Mouse (Mus musculus): ENCODE measurements around the gene Calcrl. TPM values are rescaled to one million over a fixed set of nuclear protein-coding genes. Genes with fewer than 3 reads are reported as not detected.

Gene Calcrl
- polyA plus RNA-seq, 1 experiment from 2014 or later, result not detected

DNA sequence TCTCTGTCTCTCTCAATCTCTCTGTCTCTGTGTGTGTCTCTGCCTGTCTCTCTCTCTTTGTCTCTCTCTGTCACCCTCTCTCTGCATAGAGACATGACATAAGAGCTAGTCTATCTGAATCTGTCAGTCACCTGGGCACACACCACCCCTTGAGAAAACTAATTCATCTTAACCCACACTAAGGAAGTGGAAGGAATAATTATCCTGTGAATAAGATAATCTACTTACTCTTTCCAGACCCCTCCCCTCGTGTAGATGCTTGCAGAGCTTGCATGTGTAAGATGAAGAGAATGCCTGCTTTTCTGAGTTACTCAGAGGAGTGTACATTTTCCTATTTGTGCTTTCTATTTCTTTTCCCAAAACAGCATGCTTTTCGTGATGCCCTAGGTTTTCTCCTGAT is 81.5 kb downstream of the Calcrl start:
- TF ChIP-seq CTCF (IDR thresholded peaks at IDR 0.05), result no peak
- POLR2A ChIA-PET, result no interaction called here
- no peak for DNase-seq (ENCODE audit: low read depth, low spot score)
- ATAC-seq, result no peak
- H3K27me3 ChIP-seq, result peaks cover 24% of the 10 kb centered on the region
- CTCF ChIA-PET, result no interaction called here
- in situ Hi-C loops (cut with MboI; ENCODE audit: low pct_unique_long_range_greater_than_20kb), result no loop called here

DNA sequence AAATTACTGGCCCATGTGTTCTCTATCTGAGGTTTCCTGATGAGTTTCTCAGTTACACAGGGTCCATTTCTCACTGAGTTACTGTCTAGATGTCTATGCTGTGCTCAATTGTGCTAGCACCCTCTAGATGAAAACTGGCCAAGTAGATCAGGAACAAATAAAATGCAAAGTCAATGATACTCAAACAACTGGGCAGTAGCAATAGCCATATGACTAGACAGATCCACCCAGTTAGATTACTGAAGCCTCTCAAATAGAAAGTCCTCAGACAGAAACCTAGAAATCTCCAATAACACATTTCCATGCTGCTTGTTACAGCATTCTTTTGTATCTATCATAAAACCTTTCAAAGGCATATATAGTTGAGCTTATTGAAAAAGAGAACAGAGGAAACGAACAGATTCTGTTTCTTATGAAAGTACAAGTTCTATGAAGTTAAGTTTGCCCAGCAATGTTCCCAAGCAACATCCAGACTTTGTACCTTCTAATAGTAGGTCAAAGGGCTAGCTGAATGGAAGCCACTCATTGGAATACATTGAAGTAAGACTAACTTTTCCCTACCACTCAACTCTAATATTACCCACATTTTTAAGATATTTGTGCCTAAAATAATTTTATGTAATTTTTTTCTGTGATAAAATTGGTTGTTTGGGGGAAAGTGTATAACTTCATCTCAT is 87.3 kb downstream of the Calcrl start:
- ATAC-seq, result no peak
- POLR2A ChIA-PET, result no interaction called here

DNA sequence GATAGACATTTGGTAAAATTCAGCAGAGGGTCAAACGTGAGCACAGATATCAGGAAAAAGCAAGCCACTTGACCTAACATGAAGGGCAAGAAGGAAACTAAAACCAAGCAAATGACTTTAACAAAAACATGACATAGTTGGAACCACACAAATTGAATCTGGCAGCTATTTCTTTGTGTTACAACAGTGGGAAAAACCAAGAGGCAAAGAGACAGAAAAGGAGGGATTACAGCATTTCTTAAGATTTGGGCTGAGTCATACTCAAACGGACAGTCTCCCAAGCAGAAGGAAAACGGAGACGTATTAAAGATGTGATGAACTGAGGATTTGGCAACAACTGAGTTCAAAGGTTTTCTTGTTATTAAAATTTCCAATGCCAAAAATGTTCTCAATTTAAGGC is 88.9 kb downstream of the Calcrl start:
- CTCF ChIA-PET, result no interaction called here
- TF ChIP-seq CTCF (IDR thresholded peaks at IDR 0.05), result no peak
- ATAC-seq (no peak), DNase-seq (ENCODE audit: low read depth, low spot score) (no peak)
- POLR2A ChIA-PET, result no interaction called here
- H3K27me3 ChIP-seq, result peaks cover 48% of the 10 kb centered on the region
- in situ Hi-C loops (cut with MboI; ENCODE audit: low pct_unique_long_range_greater_than_20kb), result no loop called here

More for the DNA sequence above, 87.3 kb downstream of the Calcrl start:
- CTCF ChIA-PET, result no interaction called here
- no peak for TF ChIP-seq CTCF (IDR thresholded peaks at IDR 0.05)
- H3K27me3 ChIP-seq, result peaks cover 40% of the 10 kb centered on the region
- in situ Hi-C loops (cut with MboI; ENCODE audit: low pct_unique_long_range_greater_than_20kb), result no loop called here
- no peak for DNase-seq (ENCODE audit: low read depth, low spot score)

DNA sequence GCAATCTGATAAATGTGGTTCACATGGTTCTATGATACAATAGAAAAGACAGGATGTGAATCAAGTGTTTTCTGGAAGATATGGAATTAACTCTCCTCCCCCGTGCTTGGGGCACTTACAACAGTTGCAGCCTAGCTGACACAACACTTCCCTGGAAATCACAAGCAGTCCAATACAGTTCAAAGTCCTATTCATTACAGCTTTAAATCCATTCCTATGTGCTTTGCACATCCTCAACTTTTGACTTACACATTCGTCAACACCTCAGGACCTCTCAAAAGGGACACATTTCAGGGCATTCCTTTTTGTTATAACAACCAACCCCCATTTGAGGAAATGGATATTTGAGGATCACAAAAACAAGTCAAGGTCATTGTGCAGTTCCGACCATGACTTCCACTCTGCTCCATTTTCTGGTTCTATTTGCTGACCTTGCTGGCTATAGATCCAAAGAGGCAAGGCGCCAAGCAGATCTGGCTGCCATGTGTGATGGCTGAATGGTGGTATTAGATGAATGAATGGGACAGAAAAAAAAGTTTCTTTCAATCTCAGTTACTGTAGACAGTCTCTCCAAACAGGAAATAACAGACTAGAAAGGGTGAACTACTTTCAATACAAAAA is 108.9 kb downstream of the Calcrl start:
- in situ Hi-C loops (cut with MboI; ENCODE audit: low pct_unique_long_range_greater_than_20kb), result no loop called here
- no peak for ATAC-seq
- ChIA-PET CTCF (no interaction called here), POLR2A (no interaction called here)
- H3K27me3 ChIP-seq, result peaks cover 33% of the 10 kb centered on the region
- DNase-seq (ENCODE audit: low read depth, low spot score), result no peak
- no peak for TF ChIP-seq CTCF (IDR thresholded peaks at IDR 0.05)

- ATAC-seq (no peak), DNase-seq (ENCODE audit: low read depth, low spot score) (no peak)
- H3K27me3 ChIP-seq, result peaks cover 50% of the 10 kb centered on the region
- ChIA-PET POLR2A (no interaction called here), CTCF (no interaction called here)
- TF ChIP-seq CTCF (IDR thresholded peaks at IDR 0.05), result no peak
- in situ Hi-C loops (cut with MboI; ENCODE audit: low pct_unique_long_range_greater_than_20kb), result no loop called here
These were observed 128.7 kb downstream of the Calcrl start for GRCm38 (mm10) chr2:84296517-84296916.

DNA sequence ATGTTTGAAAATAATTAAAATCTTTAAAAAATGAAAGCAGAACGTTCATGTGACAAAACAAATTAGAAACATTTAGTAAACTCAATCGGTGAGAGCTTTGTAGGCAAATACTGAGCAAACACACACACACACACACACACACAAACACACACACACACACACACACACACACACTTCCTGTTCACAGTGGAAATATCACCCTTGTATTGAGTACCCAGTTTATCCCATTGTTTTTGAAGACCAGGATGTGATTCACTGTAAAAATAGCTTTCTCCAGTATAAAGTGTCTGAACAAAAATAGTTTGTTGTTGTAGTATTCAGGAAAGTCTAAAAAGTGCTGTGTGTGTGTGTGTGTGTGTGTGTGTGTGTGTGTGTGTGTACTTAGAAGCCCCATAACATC is 130.1 kb downstream of the Calcrl start:
- peaks cover 47% of the 10 kb centered on the region for H3K27me3 ChIP-seq
- CTCF ChIA-PET, result no interaction called here
- ATAC-seq (no peak), DNase-seq (ENCODE audit: low read depth, low spot score) (no peak)
- POLR2A ChIA-PET, result no interaction called here
- no peak for TF ChIP-seq CTCF (IDR thresholded peaks at IDR 0.05)
- in situ Hi-C loops (cut with MboI; ENCODE audit: low pct_unique_long_range_greater_than_20kb), result no loop called here

GRCm38 (mm10) chr2:84294611-84295010 is 130.6 kb downstream of the Calcrl start:
- ChIA-PET CTCF (no interaction called here), POLR2A (no interaction called here)
- in situ Hi-C loops (cut with MboI; ENCODE audit: low pct_unique_long_range_greater_than_20kb), result no loop called here
- ATAC-seq (no peak), DNase-seq (ENCODE audit: low read depth, low spot score) (no peak)
- TF ChIP-seq CTCF (IDR thresholded peaks at IDR 0.05), result no peak
- peaks cover 47% of the 10 kb centered on the region for H3K27me3 ChIP-seq

DNA sequence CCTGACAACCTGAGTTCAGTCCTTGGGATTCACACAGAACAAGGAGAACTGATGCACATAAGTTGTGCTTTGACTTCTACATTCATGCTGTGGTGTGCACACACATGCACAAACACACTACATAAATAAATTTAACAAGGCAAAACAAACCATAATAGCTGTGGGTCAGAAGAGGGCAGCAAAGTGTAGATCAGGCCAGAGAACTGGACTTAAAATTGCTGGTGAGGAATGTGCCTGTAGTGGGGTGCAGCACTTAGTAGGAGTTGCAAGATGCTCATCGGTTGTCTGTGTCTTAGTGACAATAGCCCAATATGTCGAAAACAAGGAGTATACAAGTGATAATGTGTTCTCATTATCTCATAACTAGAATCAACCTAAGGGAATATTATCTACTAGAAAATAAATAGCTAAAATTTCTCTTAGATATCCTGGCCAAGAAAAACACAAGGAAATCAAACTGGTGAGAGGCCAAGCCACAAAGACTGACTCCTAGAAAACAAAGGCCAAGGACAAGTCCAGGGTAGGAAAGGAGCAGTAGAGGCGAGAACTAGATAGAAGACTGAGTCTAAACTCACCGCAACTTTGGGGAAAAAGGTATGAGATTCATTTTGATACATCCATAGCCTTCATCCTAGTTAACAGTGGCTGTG is 132.7 kb downstream of the Calcrl start:
- ChIA-PET CTCF (no interaction called here), POLR2A (no interaction called here)
- peaks cover 47% of the 10 kb centered on the region for H3K27me3 ChIP-seq
- TF ChIP-seq CTCF (IDR thresholded peaks at IDR 0.05), result peak; percentile 18
- ATAC-seq (no peak), DNase-seq (ENCODE audit: low read depth, low spot score) (no peak)
- in situ Hi-C loops (cut with MboI; ENCODE audit: low pct_unique_long_range_greater_than_20kb), result no loop called here

- ChIA-PET POLR2A (no interaction called here), CTCF (no interaction called here)
- peaks cover 17% of the 10 kb centered on the region for H3K27me3 ChIP-seq
- DNase-seq (ENCODE audit: low read depth, low spot score) (no peak), ATAC-seq (no peak)
- TF ChIP-seq CTCF (IDR thresholded peaks at IDR 0.05), result no peak
- in situ Hi-C loops (cut with MboI; ENCODE audit: low pct_unique_long_range_greater_than_20kb), result no loop called here
These were observed 136.2 kb downstream of the Calcrl start for GRCm38 (mm10) chr2:84288940-84289557.

Other genes with a start within 250 kb of the Calcrl start
- 26.3 TPM for gene Tfpi, start 51.4 kb upstream of the Calcrl start, polyA plus RNA-seq (2021)
- gene Ctnnd1, start 225.4 kb upstream of the Calcrl start, polyA plus RNA-seq (2021), result 102 TPM
- 0.10 TPM for gene Btbd18, start 233.7 kb upstream of the Calcrl start, polyA plus RNA-seq (2021)
- 60.4 TPM for gene Selenoh, start 245.4 kb upstream of the Calcrl start, polyA plus RNA-seq (2021)

Measured in Patski (cell line).